Mouse (Mus musculus): ENCODE measurements around the gene Snrk. TPM values are rescaled to one million over a fixed set of nuclear protein-coding genes. Genes with fewer than 3 reads are reported as not detected.

The Snrk gene
- polyA plus RNA-seq, 1 experiment from 2014 or later, result 28.6 TPM

- no peaks in the 10 kb centered on the region for H3K36me3 ChIP-seq (ENCODE audit: control insufficient read depth, insufficient read depth, low read length)
- H3K27me3 ChIP-seq (ENCODE audit: control insufficient read depth, insufficient read depth, low read length), result no peaks in the 10 kb centered on the region
- no peak overlapping the region for H3K9ac ChIP-seq (ENCODE audit: low read length)
- DNase-seq (ENCODE audit: low spot score) (no peak), ATAC-seq (ENCODE audit: insufficient number of reproducible peaks, low FRiP score, low TSS enrichment, low read depth) (no peak)
- no peak overlapping the region for H3K27ac ChIP-seq (replicated peaks; ENCODE audit: low read depth, low read length)
- H3K4me3 ChIP-seq (ENCODE audit: low read depth, low read length), result no peak overlapping the region
- H3K9me3 ChIP-seq (ENCODE audit: control insufficient read depth, low read length), result no peaks in the 10 kb centered on the region
- H3K4me2 ChIP-seq (ENCODE audit: low read depth, severe bottlenecking), result no peak overlapping the region
- no peaks in the 10 kb centered on the region for H3K4me1 ChIP-seq (ENCODE audit: control insufficient read depth, insufficient read depth, low read length)
- 58% methylated on average over 3 of the region's 3 CpGs for WGBS
These were observed 10.3 kb downstream of the Snrk start for GRCm38 (mm10) chr9:122127271-122127785.

DNA sequence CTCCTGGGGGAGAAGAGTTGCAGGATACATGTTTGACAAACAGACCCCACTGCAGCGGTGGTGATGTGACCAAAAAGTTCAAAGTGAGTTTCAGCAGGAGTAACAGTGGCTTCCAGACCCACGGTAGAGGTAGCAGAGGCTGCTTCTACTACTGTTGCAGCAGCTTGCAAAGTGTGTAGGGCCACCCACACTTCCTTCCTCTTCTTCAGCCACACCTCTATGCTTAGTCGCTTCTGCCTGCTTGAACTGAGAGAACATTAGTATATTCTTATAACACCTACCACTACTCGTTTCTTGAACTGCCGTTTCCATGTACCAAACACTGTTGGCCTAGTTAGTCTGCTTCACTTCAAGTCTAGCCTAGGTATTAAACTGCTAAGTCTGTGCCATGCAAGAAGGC lies 11.6 kb downstream of the Snrk start:
- DNase-seq (ENCODE audit: low spot score), result no peak
- no peak overlapping the region for H3K9ac ChIP-seq (ENCODE audit: low read length)
- ATAC-seq (ENCODE audit: insufficient number of reproducible peaks, low FRiP score, low TSS enrichment, low read depth), result no peak
- H3K27me3 ChIP-seq (ENCODE audit: control insufficient read depth, insufficient read depth, low read length), result no peaks in the 10 kb centered on the region
- H3K4me1 ChIP-seq (ENCODE audit: control insufficient read depth, insufficient read depth, low read length), result no peaks in the 10 kb centered on the region
- WGBS, result 80% methylated on average over 5 of the region's 5 CpGs
- H3K4me3 ChIP-seq (ENCODE audit: low read depth, low read length), result no peak overlapping the region
- H3K27ac ChIP-seq (replicated peaks; ENCODE audit: low read depth, low read length), result no peak overlapping the region
- H3K36me3 ChIP-seq (ENCODE audit: control insufficient read depth, insufficient read depth, low read length), result no peaks in the 10 kb centered on the region
- no peak overlapping the region for H3K4me2 ChIP-seq (ENCODE audit: low read depth, severe bottlenecking)
- H3K9me3 ChIP-seq (ENCODE audit: control insufficient read depth, low read length), result no peaks in the 10 kb centered on the region

GRCm38 (mm10) chr9:122130666-122131065 lies 13.6 kb downstream of the Snrk start:
- H3K4me1 ChIP-seq (ENCODE audit: control insufficient read depth, insufficient read depth, low read length), result no peaks in the 10 kb centered on the region
- H3K9ac ChIP-seq (ENCODE audit: low read length), result no peak overlapping the region
- H3K27me3 ChIP-seq (ENCODE audit: control insufficient read depth, insufficient read depth, low read length), result no peaks in the 10 kb centered on the region
- ATAC-seq (ENCODE audit: insufficient number of reproducible peaks, low FRiP score, low TSS enrichment, low read depth) (no peak), DNase-seq (ENCODE audit: low spot score) (no peak)
- no peak overlapping the region for H3K4me2 ChIP-seq (ENCODE audit: low read depth, severe bottlenecking)
- no peak overlapping the region for H3K27ac ChIP-seq (replicated peaks; ENCODE audit: low read depth, low read length)
- H3K36me3 ChIP-seq (ENCODE audit: control insufficient read depth, insufficient read depth, low read length), result no peaks in the 10 kb centered on the region
- WGBS, result 32% methylated on average over 3 of the region's 3 CpGs
- no peak overlapping the region for H3K4me3 ChIP-seq (ENCODE audit: low read depth, low read length)
- H3K9me3 ChIP-seq (ENCODE audit: control insufficient read depth, low read length), result no peaks in the 10 kb centered on the region

- DNase-seq (ENCODE audit: low spot score) (no peak), ATAC-seq (ENCODE audit: insufficient number of reproducible peaks, low FRiP score, low TSS enrichment, low read depth) (no peak)
- H3K4me3 ChIP-seq (ENCODE audit: low read depth, low read length), result no peak overlapping the region
- no peak overlapping the region for H3K27ac ChIP-seq (replicated peaks; ENCODE audit: low read depth, low read length)
- H3K9ac ChIP-seq (ENCODE audit: low read length), result no peak overlapping the region
- no peaks in the 10 kb centered on the region for H3K9me3 ChIP-seq (ENCODE audit: control insufficient read depth, low read length)
- no peaks in the 10 kb centered on the region for H3K4me1 ChIP-seq (ENCODE audit: control insufficient read depth, insufficient read depth, low read length)
- H3K36me3 ChIP-seq (ENCODE audit: control insufficient read depth, insufficient read depth, low read length), result no peaks in the 10 kb centered on the region
- no peak overlapping the region for H3K4me2 ChIP-seq (ENCODE audit: low read depth, severe bottlenecking)
- 77% methylated on average over 7 of the region's 7 CpGs for WGBS
- no peaks in the 10 kb centered on the region for H3K27me3 ChIP-seq (ENCODE audit: control insufficient read depth, insufficient read depth, low read length)
These were observed 15.1 kb downstream of the Snrk start for GRCm38 (mm10) chr9:122132145-122132544.

DNA sequence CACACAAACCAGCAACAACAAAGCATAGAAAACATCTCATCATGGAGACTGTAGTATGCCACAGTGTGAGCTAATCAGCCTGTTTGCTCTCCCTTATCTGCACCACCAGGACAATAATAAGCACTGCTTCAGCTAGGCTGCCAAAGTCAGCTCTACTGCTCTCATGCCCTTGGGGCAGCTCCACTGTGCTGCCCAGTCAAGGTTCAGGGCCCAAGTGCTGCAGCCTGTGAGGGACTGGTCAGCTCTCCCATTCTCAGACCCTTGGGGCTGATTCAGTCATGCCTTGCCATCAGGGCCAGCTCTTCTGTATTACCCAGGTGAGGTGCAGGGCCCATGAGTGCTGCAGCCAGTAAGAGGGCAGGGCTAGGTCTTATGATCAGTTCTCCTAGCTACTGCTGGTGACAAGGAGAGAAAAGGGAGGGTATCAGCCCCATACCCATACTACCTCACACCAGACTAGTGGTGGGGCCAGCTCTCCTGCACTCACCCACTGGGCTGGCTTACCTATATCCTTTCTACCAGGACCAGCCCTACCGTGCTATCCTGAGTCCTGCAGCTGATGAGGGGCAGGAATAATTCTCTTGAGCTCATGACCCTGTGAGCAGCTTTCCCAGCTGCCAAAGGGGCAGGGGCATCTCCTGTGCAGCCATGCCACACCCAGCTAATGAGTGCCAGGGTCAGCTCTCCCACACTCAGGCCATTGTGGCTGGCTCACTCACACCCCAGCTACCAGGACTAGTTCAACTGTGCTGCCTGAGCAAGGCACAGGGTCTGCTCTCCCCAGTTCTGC lies 18.2 kb downstream of the Snrk start:
- no peak overlapping the region for H3K27ac ChIP-seq (replicated peaks; ENCODE audit: low read depth, low read length)
- 75% methylated on average over 1 of the region's 1 CpGs for WGBS
- H3K36me3 ChIP-seq (ENCODE audit: control insufficient read depth, insufficient read depth, low read length), result no peaks in the 10 kb centered on the region
- H3K9me3 ChIP-seq (ENCODE audit: control insufficient read depth, low read length), result no peaks in the 10 kb centered on the region
- no peak overlapping the region for H3K9ac ChIP-seq (ENCODE audit: low read length)
- DNase-seq (ENCODE audit: low spot score), result no peak
- no peaks in the 10 kb centered on the region for H3K27me3 ChIP-seq (ENCODE audit: control insufficient read depth, insufficient read depth, low read length)
- no peak overlapping the region for H3K4me2 ChIP-seq (ENCODE audit: low read depth, severe bottlenecking)
- no peaks in the 10 kb centered on the region for H3K4me1 ChIP-seq (ENCODE audit: control insufficient read depth, insufficient read depth, low read length)
- no peak overlapping the region for H3K4me3 ChIP-seq (ENCODE audit: low read depth, low read length)
- no peak for ATAC-seq (ENCODE audit: insufficient number of reproducible peaks, low FRiP score, low TSS enrichment, low read depth)

GRCm38 (mm10) chr9:122135885-122136170 lies 18.8 kb downstream of the Snrk start:
- H3K4me3 ChIP-seq (ENCODE audit: low read depth, low read length), result no peak overlapping the region
- no peak overlapping the region for H3K9ac ChIP-seq (ENCODE audit: low read length)
- no peak overlapping the region for H3K4me2 ChIP-seq (ENCODE audit: low read depth, severe bottlenecking)
- no peak for ATAC-seq (ENCODE audit: insufficient number of reproducible peaks, low FRiP score, low TSS enrichment, low read depth)
- 78% methylated on average over 2 of the region's 2 CpGs for WGBS
- no peaks in the 10 kb centered on the region for H3K27me3 ChIP-seq (ENCODE audit: control insufficient read depth, insufficient read depth, low read length)
- no peaks in the 10 kb centered on the region for H3K36me3 ChIP-seq (ENCODE audit: control insufficient read depth, insufficient read depth, low read length)
- no peak overlapping the region for H3K27ac ChIP-seq (replicated peaks; ENCODE audit: low read depth, low read length)
- no peaks in the 10 kb centered on the region for H3K9me3 ChIP-seq (ENCODE audit: control insufficient read depth, low read length)
- H3K4me1 ChIP-seq (ENCODE audit: control insufficient read depth, insufficient read depth, low read length), result no peaks in the 10 kb centered on the region
- no peak for DNase-seq (ENCODE audit: low spot score)

DNA sequence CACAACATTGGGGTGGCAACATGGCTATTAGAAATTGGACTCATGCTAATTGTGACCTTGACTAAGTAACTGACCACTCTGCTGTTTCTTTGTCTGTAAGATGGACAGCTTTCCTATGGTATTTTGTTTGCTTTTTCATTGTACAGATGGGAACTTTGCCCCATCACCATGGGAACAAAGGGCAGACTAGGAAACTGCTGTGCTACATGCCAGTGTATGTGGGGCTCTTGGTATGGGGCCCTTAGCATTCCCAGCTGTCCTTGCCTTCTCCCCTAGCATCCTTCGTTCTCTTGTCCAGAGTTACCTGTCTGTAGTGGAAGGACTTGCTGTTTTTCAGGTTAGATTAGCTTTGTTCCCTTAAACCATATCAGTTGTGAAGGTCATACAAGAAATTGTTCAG lies 20.9 kb downstream of the Snrk start:
- DNase-seq (ENCODE audit: low spot score), result no peak
- Histone ChIP-seq H3K27me3 (ENCODE audit: control insufficient read depth, insufficient read depth, low read length) (no peaks in the 10 kb centered on the region), H3K4me1 (ENCODE audit: control insufficient read depth, insufficient read depth, low read length) (no peaks in the 10 kb centered on the region), H3K36me3 (ENCODE audit: control insufficient read depth, insufficient read depth, low read length) (no peaks in the 10 kb centered on the region), H3K9me3 (ENCODE audit: control insufficient read depth, low read length) (no peaks in the 10 kb centered on the region), H3K27ac (replicated peaks; ENCODE audit: low read depth, low read length) (no peak overlapping the region), H3K9ac (ENCODE audit: low read length) (no peak overlapping the region), H3K4me2 (ENCODE audit: low read depth, severe bottlenecking) (no peak overlapping the region), H3K4me3 (ENCODE audit: low read depth, low read length) (no peak overlapping the region)
- WGBS, result 100% methylated on average over 1 of the region's 1 CpGs
- ATAC-seq (ENCODE audit: insufficient number of reproducible peaks, low FRiP score, low TSS enrichment, low read depth), result no peak

DNA sequence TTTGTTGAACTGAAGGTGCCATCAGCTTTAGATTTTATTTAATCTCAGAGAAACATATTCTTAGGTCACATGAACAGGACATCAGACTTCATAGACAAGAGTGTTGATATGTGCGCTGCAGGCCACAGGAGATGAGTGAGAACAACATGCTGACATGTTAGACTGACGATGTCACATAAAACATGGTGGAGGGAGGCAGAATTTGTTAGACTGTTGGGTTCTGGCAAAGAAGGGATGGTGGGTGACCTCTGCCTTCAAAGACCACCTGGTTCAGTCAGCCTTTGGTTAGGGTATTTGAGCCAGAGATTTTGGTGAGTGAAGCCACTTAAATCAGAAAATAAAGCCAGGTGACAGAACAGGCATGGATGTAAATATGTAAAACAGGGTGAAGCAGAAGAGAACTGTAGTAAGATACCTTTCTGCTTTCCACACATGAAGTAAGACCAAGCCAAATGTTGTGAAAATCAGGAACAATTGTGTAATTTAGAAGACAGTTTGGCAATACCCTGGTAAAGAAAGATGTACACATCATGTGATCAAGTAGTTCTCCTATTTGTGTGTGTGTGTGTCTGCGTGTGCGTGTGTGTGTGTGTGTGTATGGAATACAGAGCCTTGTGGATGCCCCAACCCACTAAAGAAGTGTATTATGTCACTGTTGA lies 21.4 kb downstream of the Snrk start:
- Histone ChIP-seq H3K4me2 (ENCODE audit: low read depth, severe bottlenecking) (no peak overlapping the region), H3K4me3 (ENCODE audit: low read depth, low read length) (no peak overlapping the region), H3K27ac (replicated peaks; ENCODE audit: low read depth, low read length) (no peak overlapping the region), H3K9ac (ENCODE audit: low read length) (no peak overlapping the region), H3K36me3 (ENCODE audit: control insufficient read depth, insufficient read depth, low read length) (no peaks in the 10 kb centered on the region), H3K4me1 (ENCODE audit: control insufficient read depth, insufficient read depth, low read length) (no peaks in the 10 kb centered on the region), H3K27me3 (ENCODE audit: control insufficient read depth, insufficient read depth, low read length) (no peaks in the 10 kb centered on the region), H3K9me3 (ENCODE audit: control insufficient read depth, low read length) (no peaks in the 10 kb centered on the region)
- 93% methylated on average over 4 of the region's 4 CpGs for WGBS
- DNase-seq (ENCODE audit: low spot score) (no peak), ATAC-seq (ENCODE audit: insufficient number of reproducible peaks, low FRiP score, low TSS enrichment, low read depth) (no peak)

All from limb, embryonic 11.5 days (tissue).